Mouse (Mus musculus) liver, embryonic 14.5 days (tissue): ENCODE data around the gene Ildr2.

Experiments
- CTCF ChIP-seq: IDR thresholded peaks from 2 replicates; pipeline ENCODE4 v1.5.1; 2016; ENCODE audit warnings: antibody characterized with exemption, low read depth, control low read depth
- EP300 ChIP-seq: IDR thresholded peaks from 2 replicates; pipeline ENCODE4 v1.6.1; 2016; ENCODE audit warnings: antibody characterized with exemption, low read depth

- TF ChIP-seq CTCF (no peak), EP300 (no peak)
Observed at GRCm38 (mm10) chr1:166244285-166244684, 9.7 kb upstream of the Ildr2 start.
